Mouse (Mus musculus) embryonic facial prominence, embryonic 13.5 days (tissue): ENCODE measurements at regions not wholly inside any gene's neighbourhood (a gene's known extent, or its start where the extent isn't known, plus 50 kb on each side); places are given as distances from the start of the nearest gene placed in this dataset.

Experiments
- ATAC-seq: fragments of 200-750 bp; cut with Nextera tagmentation; 2 replicates; pipeline ENCODE4 v1.8.0; 2017; ENCODE audit warnings: low read depth; ENCODE audit not compliant: insufficient number of reproducible peaks, insufficient read depth, low FRiP score, low TSS enrichment
- H3K27ac ChIP-seq: fragments of 300-500 bp; sonication (generic); 2 replicates; pipeline ENCODE4 v1.5.1; 2015; ENCODE audit warnings: moderate library complexity, mild to moderate bottlenecking, inconsistent platforms
- H3K27me3 ChIP-seq: fragments of 300-500 bp; sonication (generic); 2 replicates; pipeline ENCODE4 v1.6.1; 2015; ENCODE audit warnings: mild to moderate bottlenecking, inconsistent platforms
- H3K36me3 ChIP-seq: fragments of 300-500 bp; sonication (generic); 2 replicates; pipeline ENCODE4 v1.6.1; 2015; ENCODE audit warnings: mild to moderate bottlenecking, inconsistent platforms
- H3K4me1 ChIP-seq: fragments of 300-500 bp; sonication (generic); 2 replicates; pipeline ENCODE4 v1.6.1; 2015; ENCODE audit warnings: inconsistent platforms
- H3K4me2 ChIP-seq: fragments of 300-500 bp; sonication (generic); 2 replicates; pipeline ENCODE4 v1.6.1; 2015; ENCODE audit warnings: moderate library complexity, mild to moderate bottlenecking, inconsistent platforms
- H3K4me3 ChIP-seq: fragments of 300-500 bp; sonication (generic); 2 replicates; pipeline ENCODE4 v1.5.1; 2015; ENCODE audit warnings: mild to moderate bottlenecking, inconsistent platforms
- H3K9ac ChIP-seq: fragments of 300-500 bp; sonication (generic); 2 replicates; pipeline ENCODE4 v1.6.1; 2015; ENCODE audit warnings: mild to moderate bottlenecking, inconsistent platforms
- H3K9me3 ChIP-seq: fragments of 300-500 bp; sonication (generic); 2 replicates; pipeline ENCODE4 v1.6.1; 2016; ENCODE audit warnings: inconsistent platforms
- WGBS: fragments of 180-500 bp; shearing (Covaris S2); methylation state at CpG from one replicate; pipeline ENCODE4 v1.1.7; 2015; ENCODE audit warnings: mixed read lengths; 5-methylcytosine and 5-hydroxymethylcytosine counted together

- Histone ChIP-seq H3K36me3 (no peaks in the 10 kb centered on the region), H3K9me3 (no peaks in the 10 kb centered on the region), H3K4me1 (peaks cover 27% of the 10 kb centered on the region), H3K27me3 (no peaks in the 10 kb centered on the region), H3K4me3 (no peak overlapping the region), H3K9ac (no peak overlapping the region), H3K27ac (no peak overlapping the region), H3K4me2 (peak overlapping the region; percentile 42)
- ATAC-seq, result no peak
- WGBS, result 38% methylated on average over 13 of the region's 13 CpGs
Observed at GRCm38 (mm10) chr4:55207749-55208385, 142.0 kb upstream of the Rad23b start.

- H3K9ac ChIP-seq, result no peak overlapping the region
- H3K4me3 ChIP-seq, result no peak overlapping the region
- H3K27ac ChIP-seq, result no peak overlapping the region; the same call in 1 of the 2 replicates
- peak overlapping the region; percentile 42 for H3K4me2 ChIP-seq
- H3K9me3 ChIP-seq, result no peaks in the 10 kb centered on the region
- WGBS, result 12% methylated on average over 21 of the region's 21 CpGs
- H3K4me1 ChIP-seq, result peaks cover 25% of the 10 kb centered on the region
- H3K27me3 ChIP-seq, result no peaks in the 10 kb centered on the region
- H3K36me3 ChIP-seq, result no peaks in the 10 kb centered on the region
- ATAC-seq, result no peak
Observed at GRCm38 (mm10) chr4:55208386-55209345, 141.2 kb upstream of the Rad23b start.

- no peak overlapping the region for H3K4me3 ChIP-seq
- no peak overlapping the region for H3K4me2 ChIP-seq
- no peak overlapping the region for H3K27ac ChIP-seq
- H3K4me1 ChIP-seq, result peaks cover 18% of the 10 kb centered on the region
- 34% methylated on average over 9 of the region's 9 CpGs for whole genome bisulfite sequencing
- H3K9ac ChIP-seq, result no peak overlapping the region
- H3K36me3 ChIP-seq, result no peaks in the 10 kb centered on the region
- no peaks in the 10 kb centered on the region for H3K9me3 ChIP-seq
- ATAC-seq, result no peak
- H3K27me3 ChIP-seq, result 0 out of 2 replicates have a peak, but pooled peaks cover 2% of the 10 kb centered on the region
Observed at GRCm38 (mm10) chr4:55215425-55216174, 134.2 kb upstream of the Rad23b start.

- WGBS, result 32% methylated on average over 6 of the region's 6 CpGs
- H3K27ac ChIP-seq, result no peak overlapping the region
- 0 out of 2 replicates have a peak, but pooled peaks cover 2% of the 10 kb centered on the region for H3K27me3 ChIP-seq
Observed at GRCm38 (mm10) chr4:55216175-55216545, 133.7 kb upstream of the Rad23b start.

GRCm38 (mm10) chr4:55225766-55226165 is 124.1 kb upstream of the Rad23b start:
- Histone ChIP-seq H3K27ac (no peak overlapping the region), H3K36me3 (no peaks in the 10 kb centered on the region), H3K4me3 (no peak overlapping the region), H3K4me1 (no peaks in the 10 kb centered on the region), H3K4me2 (no peak overlapping the region), H3K9me3 (no peaks in the 10 kb centered on the region), H3K27me3 (no peaks in the 10 kb centered on the region), H3K9ac (no peak overlapping the region)
- 82% methylated on average over 5 of the region's 5 CpGs for WGBS
- ATAC-seq, result no peak

More at GRCm38 (mm10) chr4:55216175-55216545, 133.7 kb upstream of the Rad23b start:
- no peak for ATAC-seq
- no peaks in the 10 kb centered on the region for H3K36me3 ChIP-seq
- no peak overlapping the region for H3K9ac ChIP-seq
- no peak overlapping the region for H3K4me3 ChIP-seq
- H3K9me3 ChIP-seq, result no peaks in the 10 kb centered on the region
- no peak overlapping the region for H3K4me2 ChIP-seq
- H3K4me1 ChIP-seq, result peaks cover 18% of the 10 kb centered on the region

DNA sequence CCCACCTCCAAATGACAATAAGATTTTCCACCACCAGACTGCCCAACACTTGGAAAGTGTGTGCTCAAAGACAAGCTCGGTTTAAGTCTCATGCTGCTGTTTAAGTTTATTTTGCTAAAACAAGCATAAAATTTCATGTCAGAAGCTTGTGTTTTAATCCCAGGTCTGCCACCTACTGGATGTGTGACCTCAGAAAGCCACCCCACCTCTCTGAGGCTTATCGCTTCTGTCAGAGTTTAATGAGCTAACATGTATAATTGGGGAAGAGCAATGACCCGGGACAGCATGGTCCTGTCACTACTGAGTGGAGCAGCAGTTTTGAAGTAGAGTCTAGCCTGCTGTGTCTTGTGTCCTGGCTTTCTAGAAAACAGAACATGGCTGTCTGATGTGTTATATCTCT is 122.4 kb upstream of the Rad23b start:
- WGBS, result 56% methylated on average over 3 of the region's 3 CpGs

GRCm38 (mm10) chr4:55231522-55231921 is 118.3 kb upstream of the Rad23b start:
- ATAC-seq, result no peak
- H3K27ac ChIP-seq, result no peak overlapping the region

More for the DNA sequence above, 122.4 kb upstream of the Rad23b start:
- Histone ChIP-seq H3K9ac (no peak overlapping the region), H3K27ac (no peak overlapping the region), H3K27me3 (no peaks in the 10 kb centered on the region), H3K36me3 (no peaks in the 10 kb centered on the region), H3K4me2 (no peak overlapping the region), H3K4me3 (no peak overlapping the region), H3K4me1 (no peaks in the 10 kb centered on the region), H3K9me3 (no peaks in the 10 kb centered on the region)
- ATAC-seq, result no peak

DNA sequence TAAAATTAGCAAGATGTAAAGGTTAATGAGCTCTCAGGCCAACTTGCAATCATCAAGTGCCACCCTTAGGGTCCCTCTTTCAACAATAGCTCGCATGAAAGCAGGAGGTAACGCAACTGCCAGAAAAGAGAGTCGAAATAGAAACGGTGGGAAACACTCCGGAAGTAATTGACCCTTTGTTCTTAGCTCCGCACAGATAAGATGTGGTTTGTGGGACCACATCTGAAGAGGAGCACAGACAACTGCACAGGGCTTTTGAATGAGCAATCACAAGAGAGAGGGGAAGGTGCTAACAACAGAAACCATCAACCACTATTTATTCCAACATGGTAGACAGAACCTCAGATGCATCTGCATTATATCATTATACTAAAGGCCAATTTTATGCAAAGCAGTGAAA is 112.0 kb upstream of the Rad23b start:
- no peaks in the 10 kb centered on the region for H3K4me1 ChIP-seq
- H3K27ac ChIP-seq, result no peak overlapping the region
- peaks cover 2% of the 10 kb centered on the region; the same call in 1 of the 2 replicates for H3K27me3 ChIP-seq
- no peak for ATAC-seq
- no peak overlapping the region for H3K4me2 ChIP-seq
- H3K9ac ChIP-seq, result no peak overlapping the region
- no peaks in the 10 kb centered on the region for H3K9me3 ChIP-seq
- no peak overlapping the region for H3K4me3 ChIP-seq
- H3K36me3 ChIP-seq, result no peaks in the 10 kb centered on the region
- WGBS, result 84% methylated on average over 6 of the region's 6 CpGs

More at GRCm38 (mm10) chr4:55231522-55231921, 118.3 kb upstream of the Rad23b start:
- Histone ChIP-seq H3K9ac (no peak overlapping the region), H3K4me1 (no peaks in the 10 kb centered on the region), H3K27me3 (no peaks in the 10 kb centered on the region), H3K4me2 (no peak overlapping the region), H3K36me3 (no peaks in the 10 kb centered on the region), H3K4me3 (no peak overlapping the region), H3K9me3 (no peaks in the 10 kb centered on the region)
- 28% methylated on average over 4 of the region's 4 CpGs for WGBS

- ATAC-seq, result no peak
- Histone ChIP-seq H3K4me1 (no peaks in the 10 kb centered on the region), H3K27ac (no peak overlapping the region), H3K27me3 (peaks cover 2% of the 10 kb centered on the region; the same call in 1 of the 2 replicates), H3K9ac (no peak overlapping the region), H3K9me3 (no peaks in the 10 kb centered on the region), H3K4me2 (no peak overlapping the region), H3K4me3 (no peak overlapping the region), H3K36me3 (no peaks in the 10 kb centered on the region)
- 2% methylated on average over 7 of the region's 7 CpGs for WGBS
Observed at GRCm38 (mm10) chr4:55240450-55240849, 109.4 kb upstream of the Rad23b start.

- WGBS, result 87% methylated on average over 4 of the region's 4 CpGs
- H3K9me3 ChIP-seq, result no peaks in the 10 kb centered on the region
- no peak for ATAC-seq
- no peaks in the 10 kb centered on the region for H3K4me1 ChIP-seq
- H3K27ac ChIP-seq, result no peak overlapping the region
- H3K27me3 ChIP-seq, result peaks cover 2% of the 10 kb centered on the region; the same call in 1 of the 2 replicates
- H3K4me3 ChIP-seq, result no peak overlapping the region
- H3K9ac ChIP-seq, result no peak overlapping the region
- no peaks in the 10 kb centered on the region for H3K36me3 ChIP-seq
- no peak overlapping the region for H3K4me2 ChIP-seq
Observed at GRCm38 (mm10) chr4:55242331-55242730, 107.5 kb upstream of the Rad23b start.
